Mouse (Mus musculus) intestine, embryonic 16.5 days (tissue): Measurements from ENCODE around the gene H2afz. TPM values are rescaled to one million over a fixed set of nuclear protein-coding genes. Genes with fewer than 3 reads are reported as not detected.
A peak's percentile ranks its signal among the peaks of the same experiment; 100 is the strongest.

Source experiments
- ATAC-seq: fragments of 200-750 bp; cut with Nextera tagmentation; 2 replicates; pipeline ENCODE4 v1.8.0; 2017; ENCODE audit warnings: moderate TSS enrichment, moderate library complexity
- H3K27ac ChIP-seq: fragments of 300-500 bp; sonication (generic); 2 replicates; pipeline ENCODE4 v1.5.1; 2014; ENCODE audit warnings: mild to moderate bottlenecking, low read length
- H3K27me3 ChIP-seq: fragments of 300-500 bp; sonication (generic); replicated peaks from 2 replicates; pipeline ENCODE4 v1.6.1; 2014; ENCODE audit warnings: low read length, control low read depth, mixed read lengths; ENCODE audit not compliant: control insufficient read depth, insufficient read depth
- H3K36me3 ChIP-seq: fragments of 300-500 bp; sonication (generic); 2 replicates; pipeline ENCODE4 v1.6.1; 2014; ENCODE audit warnings: low read length, control low read depth; ENCODE audit not compliant: control insufficient read depth, insufficient read depth
- H3K4me1 ChIP-seq: fragments of 300-500 bp; sonication (generic); 2 replicates; pipeline ENCODE4 v1.6.1; 2014; ENCODE audit warnings: low read length, control low read depth, mixed read lengths; ENCODE audit not compliant: control insufficient read depth, insufficient read depth
- H3K4me2 ChIP-seq: fragments of 300-500 bp; sonication (generic); 2 replicates; pipeline ENCODE4 v1.6.1; 2014; ENCODE audit warnings: low read depth, low read length, control low read depth
- H3K4me3 ChIP-seq: fragments of 300-500 bp; sonication (generic); 2 replicates; pipeline ENCODE4 v1.5.1; 2014; ENCODE audit warnings: mild to moderate bottlenecking, low read length
- H3K9ac ChIP-seq: fragments of 300-500 bp; sonication (generic); 2 replicates; pipeline ENCODE4 v1.6.1; 2014; ENCODE audit warnings: low read depth, low read length
- H3K9me3 ChIP-seq: fragments of 300-500 bp; sonication (generic); 2 replicates; pipeline ENCODE4 v1.6.1; 2016; ENCODE audit warnings: low read length, control low read depth; ENCODE audit not compliant: control insufficient read depth
- WGBS: fragments of 180-500 bp; shearing (Covaris S2); extraction: QIAGEN DNeasy Blood & Tissue Kit; methylation state at CpG from one replicate; pipeline ENCODE4 v1.1.7; 2014; 5-methylcytosine and 5-hydroxymethylcytosine counted together
- polyA plus RNA-seq: library from polyadenylated mRNA; unstranded; fragments of >200 nt; fragmentation: Nextera tagmentation; extraction: Ambion mirVana; gene quantifications from 2 replicates; pipeline ENCODE4 v1.2.1, GENCODE M21; 2015

Gene H2afz
- polyA plus RNA-seq: 1,225 and 1,412 TPM in 2 replicates

DNA sequence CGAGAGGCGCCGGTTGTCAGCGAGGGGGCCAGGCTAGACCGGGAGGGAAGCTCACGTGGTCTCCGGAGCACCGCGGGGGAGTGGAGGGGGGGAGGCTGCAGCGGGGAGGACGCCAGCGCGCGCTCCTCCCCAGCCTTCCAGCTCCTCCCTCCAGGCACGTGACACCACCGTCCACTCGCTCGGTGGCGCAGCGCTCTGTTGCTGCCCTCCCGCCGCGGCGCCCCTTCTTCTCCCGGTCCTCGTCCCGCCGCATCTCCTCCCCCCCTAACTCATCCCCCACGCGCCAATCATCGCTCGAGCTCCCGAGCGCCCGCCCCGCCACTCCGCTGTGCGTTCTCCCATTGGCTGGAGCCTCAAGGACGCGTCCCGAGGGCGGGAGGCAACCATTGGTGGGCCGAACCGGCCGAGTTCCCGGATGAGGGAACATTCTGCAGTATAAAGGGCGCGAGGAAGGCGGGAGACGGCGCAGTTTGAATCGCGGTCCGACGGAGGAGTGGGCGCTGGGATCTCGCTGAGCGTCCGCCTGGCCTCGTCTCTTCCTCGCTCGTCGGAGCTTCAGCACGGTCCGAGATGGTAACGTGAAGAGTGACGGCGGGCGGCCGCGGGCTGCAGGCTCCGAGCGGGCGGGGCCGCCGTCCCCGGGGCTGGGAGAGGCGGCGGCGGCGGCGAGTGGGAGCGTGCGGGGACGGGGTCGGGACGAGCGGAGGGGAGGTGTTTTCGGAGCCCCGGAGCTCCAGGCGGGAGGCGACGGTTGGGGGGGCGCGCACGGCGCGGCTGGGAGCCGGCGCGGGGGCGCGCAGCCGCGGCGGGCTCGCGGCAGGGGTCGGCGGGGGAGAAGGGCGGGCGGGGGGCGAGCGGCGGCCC is at the start of gene H2afz:
Gene H2afz, plus strand, starts transcription at position 364 of the 864 bp plus-strand sequence.
- no peaks in the 10 kb centered on the region for H3K36me3 ChIP-seq
- under 1% methylated on average over 67 of the region's 115 CpGs for WGBS
- peak; percentile 91 for ATAC-seq
- H3K4me2 ChIP-seq: peak within 1 kb of the TSS; percentile 68
- H3K9me3 ChIP-seq: no peaks in the 10 kb centered on the region
- H3K4me1 ChIP-seq: peaks cover 10% of the 10 kb centered on the region
- H3K27ac ChIP-seq: peak within 1 kb of the TSS; percentile 97
- H3K9ac ChIP-seq: peak within 1 kb of the TSS; percentile 96
- no peaks in the 10 kb centered on the region for H3K27me3 ChIP-seq
- H3K4me3 ChIP-seq: peak within 1 kb of the TSS; percentile 80

DNA sequence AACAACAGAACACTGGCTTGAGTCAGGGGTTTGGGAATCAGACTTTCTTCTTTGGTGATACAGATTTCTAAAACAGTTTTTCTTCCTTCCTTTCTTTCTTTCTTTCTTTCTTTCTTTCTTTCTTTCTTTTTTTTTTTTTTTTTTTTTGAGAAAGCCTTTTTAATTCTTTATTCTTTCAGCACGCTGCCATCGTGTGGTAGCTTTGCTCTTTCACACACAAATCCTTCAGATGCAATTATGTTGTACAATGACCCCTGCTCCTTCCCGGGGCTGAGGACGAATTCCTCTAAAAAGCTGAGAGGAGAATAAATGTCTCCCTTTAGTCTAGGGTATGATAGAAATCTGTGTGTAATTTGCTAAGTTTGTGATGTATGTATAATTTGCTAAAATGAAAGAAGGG is 45.6 kb upstream of the H2afz start:
- Histone ChIP-seq H3K4me1 (no peaks in the 10 kb centered on the region), H3K27ac (no peak overlapping the region), H3K9ac (no peak overlapping the region), H3K9me3 (no peaks in the 10 kb centered on the region), H3K36me3 (no peaks in the 10 kb centered on the region), H3K4me2 (no peak overlapping the region), H3K4me3 (no peak overlapping the region), H3K27me3 (no peaks in the 10 kb centered on the region)
- WGBS: 28% methylated on average over 4 of the region's 4 CpGs
- ATAC-seq: no peak

DNA sequence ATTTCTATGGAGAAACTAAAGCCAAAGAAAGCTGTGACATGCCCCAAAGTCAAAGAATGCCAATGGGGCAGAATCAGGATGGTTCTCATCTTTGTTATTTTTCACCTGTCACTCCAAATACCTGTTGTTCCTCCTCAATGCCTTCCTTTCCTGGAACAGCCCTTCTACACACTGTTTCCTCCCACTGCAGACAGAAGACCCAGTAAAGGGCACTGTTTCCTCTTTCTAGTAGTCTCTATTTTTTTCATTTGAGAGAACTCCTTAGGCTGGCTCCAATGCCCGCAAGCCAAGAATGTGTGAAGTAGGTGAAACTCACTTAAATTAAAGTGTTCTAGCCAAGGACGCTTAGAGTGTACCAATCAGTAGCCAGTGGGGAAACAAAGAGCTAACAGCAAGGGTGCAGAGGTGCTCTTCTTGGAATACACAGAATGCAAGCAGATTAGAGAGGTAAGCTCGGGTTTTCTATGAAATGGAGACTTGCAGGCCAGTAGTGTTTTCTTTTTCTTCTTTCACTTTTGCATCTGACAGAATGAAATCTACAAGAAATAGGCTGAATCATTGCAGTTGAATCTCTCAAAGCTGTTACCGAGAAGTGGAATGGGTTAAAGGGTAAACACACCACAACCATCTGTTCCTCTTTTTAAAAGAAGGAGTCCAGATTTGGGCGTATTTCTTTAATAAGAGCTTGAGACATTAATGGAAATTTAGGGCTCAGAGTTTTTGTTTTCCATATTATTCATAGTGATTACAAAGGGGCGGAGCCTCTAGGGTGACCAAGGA is 43.4 kb upstream of the H2afz start:
- no peaks in the 10 kb centered on the region for H3K4me1 ChIP-seq
- H3K4me2 ChIP-seq: no peak overlapping the region
- no peak overlapping the region for H3K27ac ChIP-seq
- no peak for ATAC-seq
- H3K36me3 ChIP-seq: no peaks in the 10 kb centered on the region
- WGBS: 73% methylated on average over 6 of the region's 6 CpGs
- H3K27me3 ChIP-seq: no peaks in the 10 kb centered on the region
- no peaks in the 10 kb centered on the region for H3K9me3 ChIP-seq
- no peak overlapping the region for H3K4me3 ChIP-seq
- H3K9ac ChIP-seq: no peak overlapping the region

DNA sequence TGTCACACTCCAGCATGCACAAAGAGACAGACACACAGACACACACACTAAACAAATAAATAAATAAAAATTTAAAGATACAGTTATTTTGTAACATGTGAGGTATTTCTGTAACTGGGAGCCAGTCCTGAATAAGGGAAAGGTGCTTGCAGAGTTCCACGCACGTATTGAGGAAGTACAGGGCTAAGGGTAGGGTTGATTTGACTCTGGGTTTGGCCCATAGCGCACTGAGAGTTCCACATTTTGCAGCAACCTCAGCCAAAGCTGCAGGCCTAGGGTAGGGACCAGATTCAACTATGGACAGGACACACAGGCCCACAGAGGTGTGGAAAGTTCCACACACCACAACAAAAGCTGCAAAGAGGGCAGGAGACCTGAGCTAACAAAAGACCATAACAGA is 41.0 kb upstream of the H2afz start:
- 93% methylated on average over 3 of the region's 3 CpGs for WGBS
- no peak overlapping the region for H3K4me2 ChIP-seq
- H3K4me1 ChIP-seq: peaks cover 4% of the 10 kb centered on the region; the same call in 1 of the 2 replicates
- H3K36me3 ChIP-seq: no peaks in the 10 kb centered on the region
- H3K9me3 ChIP-seq: no peaks in the 10 kb centered on the region
- H3K27me3 ChIP-seq: no peaks in the 10 kb centered on the region
- H3K9ac ChIP-seq: no peak overlapping the region
- H3K4me3 ChIP-seq: no peak overlapping the region
- no peak for ATAC-seq
- H3K27ac ChIP-seq: no peak overlapping the region

DNA sequence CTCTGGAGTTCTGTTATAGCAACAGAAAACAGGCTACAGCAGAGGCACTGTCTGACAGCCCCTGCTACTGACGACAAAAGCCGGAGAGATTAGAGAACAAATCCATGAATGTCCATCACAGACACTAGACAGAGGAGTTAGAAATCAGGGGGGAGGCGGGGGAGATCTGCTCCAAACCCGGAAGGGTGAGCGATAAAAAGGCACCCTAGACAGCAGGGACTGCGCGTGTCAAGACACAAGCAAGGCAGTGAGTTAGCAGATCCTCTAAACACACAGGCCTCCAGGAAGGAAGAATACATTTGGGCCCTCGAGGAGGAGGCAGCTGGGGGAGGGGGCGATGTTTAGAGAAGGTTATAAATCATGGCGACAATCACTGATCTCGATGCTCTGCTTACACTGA is 36.6 kb upstream of the H2afz start:
- peaks cover 4% of the 10 kb centered on the region; the same call in 1 of the 2 replicates for H3K4me1 ChIP-seq
- 11% methylated on average over 11 of the region's 11 CpGs for WGBS
- no peak overlapping the region for H3K4me3 ChIP-seq
- 0 out of 2 replicates have a peak overlapping the region, but pooled peaks have one; percentile 37 for H3K9ac ChIP-seq
- no peaks in the 10 kb centered on the region for H3K27me3 ChIP-seq
- H3K4me2 ChIP-seq: no peak overlapping the region
- H3K9me3 ChIP-seq: no peaks in the 10 kb centered on the region
- peak; percentile 58; the same call in 1 of the 2 replicates for ATAC-seq
- peak overlapping the region; percentile 27; the same call in 1 of the 2 replicates for H3K27ac ChIP-seq
- H3K36me3 ChIP-seq: no peaks in the 10 kb centered on the region

DNA sequence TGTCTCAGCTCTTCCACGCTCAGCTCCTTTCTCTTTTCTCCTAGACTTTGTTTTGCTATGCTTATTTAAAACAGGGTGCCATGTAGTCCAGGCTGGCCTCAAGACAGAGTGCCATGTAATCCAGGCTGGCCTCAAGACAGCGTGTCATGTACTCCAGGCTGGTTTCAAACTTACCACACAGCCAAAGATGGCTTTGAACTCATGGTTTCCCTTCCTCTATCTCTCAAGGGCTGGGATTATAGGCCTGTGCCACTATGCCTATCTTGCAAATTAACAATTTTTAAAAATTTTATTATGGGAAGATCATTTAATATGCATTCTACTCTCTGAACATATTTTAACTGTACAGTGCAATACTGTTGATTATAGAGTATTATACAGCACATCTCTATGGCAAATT is 33.1 kb upstream of the H2afz start:
- H3K4me3 ChIP-seq: no peak overlapping the region
- H3K9ac ChIP-seq: no peak overlapping the region
- H3K4me2 ChIP-seq: no peak overlapping the region
- H3K4me1 ChIP-seq: peaks cover 4% of the 10 kb centered on the region; the same call in 1 of the 2 replicates
- H3K9me3 ChIP-seq: no peaks in the 10 kb centered on the region
- no peaks in the 10 kb centered on the region for H3K36me3 ChIP-seq
- no peak overlapping the region for H3K27ac ChIP-seq
- no peaks in the 10 kb centered on the region for H3K27me3 ChIP-seq
- no peak for ATAC-seq
- 82% methylated on average over 2 of the region's 2 CpGs for WGBS

DNA sequence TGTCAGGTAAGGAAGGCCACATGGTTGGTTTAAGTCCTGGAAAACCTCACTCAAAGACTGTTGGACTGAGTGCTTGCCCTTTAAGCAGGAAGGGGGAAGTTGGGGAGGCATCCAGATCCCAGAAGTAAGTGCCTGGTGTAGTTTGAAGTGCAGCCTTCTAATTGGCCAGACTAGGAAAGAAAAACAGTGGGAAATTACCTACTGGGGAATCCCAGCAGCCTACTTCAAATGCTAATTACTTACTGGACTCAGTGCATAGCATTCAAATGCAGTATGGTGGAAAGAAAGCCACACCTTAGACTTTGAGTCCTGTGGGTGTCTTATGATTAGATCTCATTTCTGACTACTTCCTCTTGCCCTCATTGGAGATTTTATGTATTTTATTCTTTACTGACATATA is 31.2 kb upstream of the H2afz start:
- H3K4me2 ChIP-seq: no peak overlapping the region
- peak; percentile 53 for ATAC-seq
- no peak overlapping the region for H3K4me3 ChIP-seq
- H3K9me3 ChIP-seq: no peaks in the 10 kb centered on the region
- H3K4me1 ChIP-seq: 0 out of 2 replicates have a peak, but pooled peaks cover under 1% of the 10 kb centered on the region
- no peak overlapping the region for H3K27ac ChIP-seq
- H3K27me3 ChIP-seq: no peaks in the 10 kb centered on the region
- H3K36me3 ChIP-seq: no peaks in the 10 kb centered on the region
- H3K9ac ChIP-seq: no peak overlapping the region

DNA sequence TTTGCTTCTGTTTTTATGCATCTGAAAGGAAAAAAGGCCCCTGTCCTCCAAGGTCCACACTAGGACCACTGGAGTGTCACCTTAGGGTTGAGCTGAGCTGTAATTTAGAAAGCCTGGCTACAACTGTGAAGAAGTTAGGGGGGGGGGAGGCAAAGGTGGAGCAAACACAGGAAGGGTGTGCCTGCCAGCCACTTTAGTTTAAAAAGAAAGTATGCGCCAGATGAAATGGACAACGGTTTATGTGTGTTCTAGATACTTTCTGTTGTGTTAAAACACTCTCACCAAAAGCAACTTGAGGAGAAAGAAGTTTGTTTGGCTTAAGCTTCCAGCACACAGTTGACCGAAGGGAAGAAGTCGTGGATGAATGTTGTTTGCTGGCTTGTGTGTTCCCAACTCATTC is 30.6 kb upstream of the H2afz start:
- WGBS: 78% methylated on average over 4 of the region's 4 CpGs
- ATAC-seq: no peak
- Histone ChIP-seq H3K4me2 (no peak overlapping the region), H3K9me3 (no peaks in the 10 kb centered on the region), H3K9ac (no peak overlapping the region), H3K36me3 (no peaks in the 10 kb centered on the region), H3K27me3 (no peaks in the 10 kb centered on the region), H3K4me1 (no peaks in the 10 kb centered on the region), H3K4me3 (no peak overlapping the region), H3K27ac (no peak overlapping the region)

DNA sequence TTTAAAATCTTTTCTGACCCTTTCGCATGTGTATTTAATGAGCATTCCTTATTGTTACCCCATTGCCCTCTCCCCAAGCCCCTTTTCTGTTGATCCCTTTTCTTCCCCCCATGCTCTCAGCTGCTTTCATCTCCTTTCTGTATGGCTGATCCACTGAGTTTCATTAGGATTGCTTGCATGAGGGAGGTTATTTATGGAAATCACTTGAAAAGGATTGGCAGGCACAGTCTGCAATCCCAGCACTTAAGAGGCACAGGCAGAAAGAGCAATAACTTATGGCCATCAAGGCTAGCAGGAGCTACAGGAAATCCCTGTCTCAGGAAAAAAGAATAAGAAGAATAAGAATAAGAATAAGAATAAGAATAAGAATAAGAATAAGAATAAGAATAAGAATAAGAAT is 27.7 kb upstream of the H2afz start:
- H3K27ac ChIP-seq: no peak overlapping the region
- no peak overlapping the region for H3K9ac ChIP-seq
- H3K9me3 ChIP-seq: no peaks in the 10 kb centered on the region
- H3K36me3 ChIP-seq: no peaks in the 10 kb centered on the region
- no peak overlapping the region for H3K4me2 ChIP-seq
- H3K4me3 ChIP-seq: no peak overlapping the region
- H3K4me1 ChIP-seq: no peaks in the 10 kb centered on the region
- no peaks in the 10 kb centered on the region for H3K27me3 ChIP-seq
- no peak for ATAC-seq
- WGBS: 87% methylated on average over 1 of the region's 1 CpGs
